Mouse (Mus musculus): ENCODE measurements around the gene Brk1.
A peak's percentile ranks its signal among the peaks of the same experiment; 100 is the strongest.

Gene Brk1

GRCm38 (mm10) chr6:113623941-113624751 is 19.6 kb downstream of the Brk1 start, which contains the start of gene Vhl:
Gene Vhl, plus strand, starts transcription at chr6:113623959.
- peak; percentile 88 for DNase-seq (ENCODE audit: low read depth, low spot score)

- no peak for DNase-seq (ENCODE audit: low read depth, low spot score)
Observed at GRCm38 (mm10) chr6:113624989-113625770, 20.6 kb downstream of the Brk1 start.

DNA sequence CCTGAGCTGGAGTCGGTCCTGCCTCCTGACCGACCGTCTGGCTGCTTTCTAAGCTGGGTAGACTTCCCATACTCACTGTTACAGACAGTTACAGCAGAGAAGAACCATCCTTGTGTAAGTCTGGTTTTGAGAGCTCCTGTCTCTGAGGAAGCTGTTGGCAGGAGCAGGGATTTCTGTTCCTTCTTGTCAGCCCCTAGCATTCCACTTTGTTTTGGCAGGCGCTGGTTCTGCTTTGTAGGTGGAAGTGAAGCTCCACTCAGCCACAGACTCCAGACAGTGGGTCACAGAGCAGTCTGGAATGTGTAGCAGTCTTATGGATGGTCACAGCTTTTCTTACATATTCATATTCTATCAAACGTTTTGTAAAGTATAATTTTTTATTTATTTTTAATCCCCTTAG is 25.8 kb downstream of the Brk1 start:
- no peak for DNase-seq (ENCODE audit: low read depth, low spot score)

GRCm38 (mm10) chr6:113632863-113633262 is 28.3 kb downstream of the Brk1 start:
- DNase-seq (ENCODE audit: low read depth, low spot score), result no peak

DNA sequence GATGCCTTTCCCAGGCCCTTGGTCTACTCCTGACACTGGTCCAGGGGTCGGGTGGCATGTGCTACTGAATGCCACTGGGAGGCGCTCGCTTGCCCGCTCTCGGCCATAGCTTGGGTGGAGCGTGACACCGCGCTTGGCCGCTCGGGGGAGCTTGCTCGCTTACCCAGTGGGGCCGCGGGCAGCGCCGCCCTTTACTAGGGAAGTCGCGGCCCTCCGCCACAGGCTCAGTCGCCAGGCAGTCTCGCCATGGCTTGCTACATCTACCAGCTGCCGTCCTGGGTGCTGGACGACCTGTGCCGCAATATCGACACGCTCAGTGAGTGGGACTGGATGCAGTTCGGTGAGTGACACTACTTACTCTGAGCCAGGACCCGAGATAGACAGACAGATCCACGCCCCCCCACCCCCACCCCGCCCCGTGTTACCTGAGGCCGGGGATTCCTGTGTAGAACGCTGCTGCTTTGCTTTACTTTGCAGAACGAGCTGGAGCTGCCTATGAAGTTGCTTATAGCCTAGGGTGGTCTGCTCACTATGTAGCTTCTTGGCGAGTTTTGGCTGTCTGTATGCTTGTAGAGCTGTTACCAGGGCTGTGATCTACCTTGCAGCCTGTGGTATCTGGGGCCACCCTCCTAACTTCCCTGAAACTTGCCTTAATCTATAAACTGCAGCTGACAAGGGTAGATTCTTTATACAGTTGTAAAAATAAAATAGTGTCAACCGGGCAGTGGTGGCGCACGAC is 33.9 kb downstream of the Brk1 start, which contains the start of gene Irak2:
Gene Irak2 (plus strand): TSS at position 166 of the 739 bp plus-strand sequence.
- peak; percentile 91 for DNase-seq (ENCODE audit: low read depth, low spot score)

- DNase-seq (ENCODE audit: low read depth, low spot score), result no peak
Observed at GRCm38 (mm10) chr6:113639201-113639600, 34.6 kb downstream of the Brk1 start.

- DNase-seq (ENCODE audit: low read depth, low spot score), result no peak
Observed at GRCm38 (mm10) chr6:113642605-113643004, 38.0 kb downstream of the Brk1 start.

GRCm38 (mm10) chr6:113643021-113643420 is 38.4 kb downstream of the Brk1 start:
- no peak for DNase-seq (ENCODE audit: low read depth, low spot score)

- DNase-seq (ENCODE audit: low read depth, low spot score), result no peak
Observed at GRCm38 (mm10) chr6:113643967-113644366, 39.4 kb downstream of the Brk1 start.

GRCm38 (mm10) chr6:113644808-113645207 is 40.2 kb downstream of the Brk1 start:
- DNase-seq (ENCODE audit: low read depth, low spot score), result peak; percentile 74

- no peak for DNase-seq (ENCODE audit: low read depth, low spot score)
Observed at GRCm38 (mm10) chr6:113649346-113650196, 45.0 kb downstream of the Brk1 start.

DNA sequence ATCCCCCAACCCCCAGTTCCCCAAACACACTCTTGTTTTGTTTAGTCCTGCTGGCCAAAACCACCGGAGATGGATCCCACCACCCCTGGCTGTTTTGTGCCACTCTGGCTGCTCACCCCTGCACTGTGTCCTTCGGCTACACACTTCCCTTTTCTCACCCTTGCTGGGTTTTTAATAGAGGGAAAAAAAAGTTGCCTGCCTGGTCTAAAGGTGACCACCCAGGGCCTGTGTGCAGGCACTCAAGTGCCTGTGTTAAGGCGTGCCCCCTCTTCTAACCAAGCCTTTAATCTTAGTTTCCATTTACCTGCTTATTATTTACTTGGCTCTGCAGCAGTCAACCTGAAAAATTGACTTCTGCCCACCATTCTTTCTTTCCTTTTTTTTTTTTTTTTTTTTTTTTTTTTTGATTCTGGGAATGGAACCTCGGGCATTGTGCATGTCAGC is 45.6 kb downstream of the Brk1 start:
- no peak for DNase-seq (ENCODE audit: low read depth, low spot score)

- no peak for DNase-seq (ENCODE audit: low read depth, low spot score)
Observed at GRCm38 (mm10) chr6:113651626-113652025, 47.1 kb downstream of the Brk1 start.

GRCm38 (mm10) chr6:113653551-113653950 is 49.0 kb downstream of the Brk1 start:
- DNase-seq (ENCODE audit: low read depth, low spot score), result no peak

- no peak for DNase-seq (ENCODE audit: low read depth, low spot score)
Observed at GRCm38 (mm10) chr6:113654102-113654501, 49.5 kb downstream of the Brk1 start.

DNA sequence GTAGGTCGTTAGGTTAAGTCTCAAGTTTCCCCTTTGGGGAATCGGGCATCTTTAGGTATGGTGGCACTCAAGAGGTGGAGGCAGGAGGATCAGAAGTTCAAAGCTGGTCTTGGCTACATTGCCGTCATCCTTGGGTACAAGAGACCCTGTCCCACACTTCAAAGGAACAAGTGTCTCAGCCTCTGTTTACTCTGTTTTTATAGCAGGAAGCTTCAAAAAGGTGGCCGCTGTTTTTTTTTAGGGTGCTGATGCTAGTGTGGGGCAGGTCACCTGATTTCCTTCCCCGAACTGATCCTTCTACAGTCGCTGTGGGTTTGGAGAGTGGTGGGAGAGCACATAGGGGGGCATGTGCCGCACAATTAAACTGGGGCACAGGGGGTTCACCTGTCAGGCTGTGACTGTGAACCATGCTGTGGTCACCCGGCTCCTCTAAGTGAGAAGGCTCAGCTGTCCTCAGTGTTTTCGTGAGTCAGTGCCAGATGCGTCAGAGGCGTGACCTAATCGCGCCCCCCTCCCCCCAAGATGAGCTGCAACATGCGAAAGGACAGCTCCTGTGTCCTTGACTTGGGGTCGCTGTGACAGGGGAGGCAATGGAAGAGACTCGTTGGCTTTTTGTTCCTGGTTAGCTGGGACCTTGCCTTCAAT is 50.3 kb downstream of the Brk1 start:
- DNase-seq (ENCODE audit: low read depth, low spot score), result no peak

- DNase-seq (ENCODE audit: low read depth, low spot score), result no peak
Observed at GRCm38 (mm10) chr6:113655475-113655874, 50.9 kb downstream of the Brk1 start.

DNA sequence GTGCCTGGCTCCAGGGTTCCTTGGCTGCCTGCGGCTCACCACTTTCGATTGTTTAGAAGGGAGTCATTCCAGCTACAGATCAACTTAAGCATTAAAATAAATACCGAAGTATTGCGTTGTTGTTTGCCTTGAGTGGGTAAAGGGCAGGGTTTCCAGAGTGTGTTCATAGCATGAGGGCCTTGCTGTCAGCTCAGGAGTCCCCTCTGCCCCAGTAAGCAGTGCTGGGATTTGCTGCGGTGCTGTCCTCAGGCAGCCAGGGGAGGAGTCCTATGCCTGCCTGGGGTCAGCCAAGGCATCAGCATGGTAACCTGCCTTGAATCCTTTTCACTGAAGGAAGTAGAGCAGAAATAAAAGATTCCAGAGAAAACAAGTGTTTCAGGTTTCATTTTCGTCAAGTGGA is 52.3 kb downstream of the Brk1 start:
- DNase-seq (ENCODE audit: low read depth, low spot score), result no peak

GRCm38 (mm10) chr6:113658226-113658625 is 53.7 kb downstream of the Brk1 start:
- DNase-seq (ENCODE audit: low read depth, low spot score), result no peak
